ENCODE assay signal across 8 mouse cellular contexts in the genomic region with DNA sequence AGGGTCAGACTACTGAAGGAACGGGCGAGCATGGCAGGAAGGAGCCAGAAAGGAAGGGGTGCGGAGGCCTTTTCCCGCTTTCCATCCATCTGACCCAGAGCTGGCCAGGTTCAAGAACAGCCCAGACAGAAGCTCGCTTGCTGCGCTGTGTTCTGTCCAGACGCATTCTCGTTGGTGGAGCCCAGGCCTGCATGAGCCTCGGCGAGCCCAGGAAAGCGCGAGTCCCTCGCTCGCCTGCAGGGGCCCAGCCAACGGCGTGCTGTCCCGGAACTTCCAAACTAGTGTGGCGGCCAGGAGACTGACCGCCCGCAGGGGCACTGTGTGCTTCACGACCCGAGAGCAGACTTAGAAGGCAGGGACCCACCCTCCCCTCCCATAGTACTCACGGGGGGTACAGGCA. TPM values are rescaled to one million over a fixed set of nuclear protein-coding genes. Genes with fewer than 3 reads are reported as not detected.
A peak's percentile ranks its signal among the peaks of the same experiment; 100 is the strongest.
DNase-seq lines count a peak whose midpoint lies in the region; ATAC-seq and TF ChIP-seq lines count a peak whose summit lies in the region.

No protein-coding gene starts in this region.

- no peaks in the 10 kb centered on the region for H3K36me3 ChIP-seq in E14TG2a.4 (ENCODE audit: insufficient read depth, low read length)
- H3K36me3 ChIP-seq in forebrain, embryonic 14.5 days (ENCODE audit: control insufficient read depth, insufficient read depth, low read length): no peaks in the 10 kb centered on the region
- H3K36me3 ChIP-seq in kidney, embryonic 16.5 days (ENCODE audit: insufficient read depth, low read length): no peaks in the 10 kb centered on the region

- 0 out of 2 replicates have a peak, but pooled peaks have one; percentile 27 for ATAC-seq in forebrain, embryonic 14.5 days
- ATAC-seq in kidney, embryonic 16.5 days (ENCODE audit: low FRiP score, low TSS enrichment): peak; percentile 77
- peak; percentile 66 for ATAC-seq in megakaryocyte-erythroid progenitor cell, adult 5-6 weeks (replicated peaks; ENCODE audit: low FRiP score, low TSS enrichment, poor library complexity, severe bottlenecking)

- H3K27me3 ChIP-seq in E14TG2a.4 (ENCODE audit: insufficient read depth, low read length): peaks cover 97% of the 10 kb centered on the region
- peaks cover 76% of the 10 kb centered on the region for H3K27me3 ChIP-seq in forebrain, embryonic 14.5 days (replicated peaks; ENCODE audit: control insufficient read depth, insufficient read depth, low read length)
- H3K27me3 ChIP-seq in kidney, embryonic 16.5 days (ENCODE audit: insufficient read depth, low read length): peaks cover 92% of the 10 kb centered on the region

- peak; percentile 30 for DNase-seq in ES-CJ7 (ENCODE audit: low read depth, low spot score)
- DNase-seq in forebrain, embryonic 14.5 days (ENCODE audit: low spot score): peak; percentile 65
- DNase-seq in cerebellum, postnatal 36 days: no peak
- no peak for DNase-seq in right cerebral cortex, postnatal 4 days
- no peak for DNase-seq in cerebellum, adult 11-12 months

- H3K9ac ChIP-seq in forebrain, embryonic 14.5 days (ENCODE audit: low read length): peak overlapping the region; percentile 35; the same call in 1 of the 2 replicates
- H3K9ac ChIP-seq in kidney, embryonic 16.5 days (replicated peaks; ENCODE audit: low read length): peak overlapping the region; percentile 51

- no peak for TF ChIP-seq CTCF in E14TG2a.4 (conservative IDR thresholded peaks at IDR 0.05; ENCODE audit: low read length)

- no peaks in the 10 kb centered on the region for H3K9me3 ChIP-seq in E14TG2a.4 (ENCODE audit: low read length)
- no peaks in the 10 kb centered on the region for H3K9me3 ChIP-seq in forebrain, embryonic 14.5 days (replicated peaks; ENCODE audit: control insufficient read depth, low read length)
- no peaks in the 10 kb centered on the region for H3K9me3 ChIP-seq in kidney, embryonic 16.5 days (ENCODE audit: low read length)

- H3K4me2 ChIP-seq in forebrain, embryonic 14.5 days (ENCODE audit: low read length): peak overlapping the region; percentile 49
- H3K4me2 ChIP-seq in kidney, embryonic 16.5 days (replicated peaks; ENCODE audit: low read depth, low read length): peak overlapping the region; percentile 75

- H3K4me1 ChIP-seq in E14TG2a.4 (replicated peaks; ENCODE audit: low read depth, low read length): peaks cover 45% of the 10 kb centered on the region
- H3K4me1 ChIP-seq in forebrain, embryonic 14.5 days (ENCODE audit: control insufficient read depth, insufficient read depth, low read length): peaks cover 6% of the 10 kb centered on the region
- H3K4me1 ChIP-seq in kidney, embryonic 16.5 days (ENCODE audit: insufficient read depth, low read length): peaks cover 30% of the 10 kb centered on the region

- 0% methylated on average over 23 of the region's 23 CpGs for WGBS in forebrain, embryonic 14.5 days
- WGBS in kidney, embryonic 16.5 days: under 1% methylated on average over 23 of the region's 23 CpGs

- H3K27ac ChIP-seq in forebrain, embryonic 14.5 days (ENCODE audit: low read depth, low read length): no peak overlapping the region
- no peak overlapping the region for H3K27ac ChIP-seq in kidney, embryonic 16.5 days (ENCODE audit: low read length)

- H3K4me3 ChIP-seq in E14TG2a.4 (replicated peaks; ENCODE audit: low read length): peak overlapping the region; percentile 77
- peak overlapping the region; percentile 31 for H3K4me3 ChIP-seq in forebrain, embryonic 14.5 days (ENCODE audit: low read depth, low read length)
- peak overlapping the region; percentile 49 for H3K4me3 ChIP-seq in kidney, embryonic 16.5 days (ENCODE audit: low read length)

RNA-seq across cellular contexts. Expression of gene Nkx6-1, which starts 1.6 kb away (rescaled TPM):
- polyA plus RNA-seq in forebrain, embryonic 14.5 days (2014; fragmentation: Nextera tagmentation; extraction: Ambion mirVana): 0.15 and 0.28 TPM in 2 replicates
- polyA plus RNA-seq in kidney, embryonic 16.5 days (2015; fragmentation: Nextera tagmentation; extraction: Ambion mirVana): 0.62 and 0.71 TPM in 2 replicates
- total RNA-seq in megakaryocyte-erythroid progenitor cell, adult 5-6 weeks (2014; fragmentation: Nextera tagmentation): not detected in 2 replicates
- not detected in 2 replicates for total RNA-seq in megakaryocyte-erythroid progenitor cell, adult 5-6 weeks (2017)

Comparison
In these comparisons a context has a peak if more than half of its experiments do, and no peak if none do; other contexts are left out.
1. DNase-seq: peak in ES-CJ7 (single experiment) and forebrain, embryonic 14.5 days (single experiment); none in cerebellum, postnatal 36 days (0 of 2), right cerebral cortex, postnatal 4 days (single experiment) and cerebellum, adult 11-12 months (single experiment).
2. ATAC-seq: peak in every context shown above with its lines; median percentile 77 in kidney, embryonic 16.5 days; 66 in megakaryocyte-erythroid progenitor cell, adult 5-6 weeks; 27 in forebrain, embryonic 14.5 days.
3. Peak in every context shown above with its lines, with median percentiles within 50 percentile points of each other: H3K4me3 ChIP-seq.